10 mouse cellular contexts compared by ENCODE assay signal in the genomic region with DNA sequence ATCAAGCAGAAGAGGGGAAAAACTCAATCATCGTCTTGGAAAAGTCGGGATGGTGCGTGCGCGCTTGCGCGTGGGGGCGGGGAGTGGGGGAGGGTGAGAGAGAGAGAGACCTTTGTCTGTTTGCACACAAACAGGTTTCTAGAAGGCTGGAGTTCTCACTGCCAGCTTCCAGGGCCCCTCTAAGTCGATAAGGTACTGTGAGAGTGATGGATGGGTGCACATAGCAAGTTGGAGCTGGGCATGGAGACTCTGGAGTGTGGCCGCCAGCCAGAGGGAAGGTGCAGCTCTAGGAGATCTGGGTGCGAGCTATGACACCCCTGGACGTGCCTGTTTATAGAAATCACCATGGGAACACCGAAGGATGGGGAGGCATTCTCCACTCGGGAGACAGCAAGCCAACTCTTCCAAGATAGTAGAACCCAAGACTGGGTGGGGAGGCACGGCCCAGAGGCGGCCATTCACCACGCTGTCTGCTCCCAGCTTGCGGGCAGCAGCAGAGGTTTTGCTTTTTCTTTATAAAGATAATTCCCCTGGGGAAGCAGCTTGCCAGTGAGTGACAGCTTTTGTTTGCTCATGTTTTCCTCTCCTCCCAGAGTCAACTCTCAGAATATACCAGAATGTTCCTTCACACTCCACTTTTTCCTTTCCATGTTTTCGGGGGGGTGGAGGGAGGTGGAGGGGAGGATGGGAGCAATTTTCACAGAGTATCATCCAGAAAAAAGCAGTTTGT.
A peak's percentile ranks its signal among the peaks of the same experiment; 100 is the strongest.
DNase-seq lines count a peak whose midpoint lies in the region; ATAC-seq and TF ChIP-seq lines count a peak whose summit lies in the region.
"Had no signal": no experiment of that assay in that cellular context is flagged by ENCODE, and none has a peak within 500 bp of the region (broad histone marks: within the 10 kb centered on the region; RNA-seq: fewer than 3 reads in every experiment).

No protein-coding gene starts in this region.

- H3K9ac ChIP-seq in forebrain, postnatal 0 days, result no peak overlapping the region
- no peak overlapping the region for H3K9ac ChIP-seq in forebrain, embryonic 12.5 days
- no peak overlapping the region for H3K9ac ChIP-seq in midbrain, embryonic 14.5 days (replicated peaks; ENCODE audit: low read length)
- no peak overlapping the region for H3K9ac ChIP-seq in midbrain, embryonic 15.5 days
- H3K9ac ChIP-seq in hindbrain, postnatal 0 days (replicated peaks; ENCODE audit: low read length), result no peak overlapping the region
- H3K9ac ChIP-seq in stomach, embryonic 16.5 days (ENCODE audit: low read length), result peak overlapping the region; percentile 46; the same call in 1 of the 2 replicates

- no peak overlapping the region for H3K27ac ChIP-seq in forebrain, postnatal 0 days (ENCODE audit: low read depth, low read length)
- no peak overlapping the region for H3K27ac ChIP-seq in forebrain, embryonic 12.5 days
- H3K27ac ChIP-seq in midbrain, embryonic 14.5 days (replicated peaks; ENCODE audit: low read depth, low read length), result no peak overlapping the region
- no peak overlapping the region for H3K27ac ChIP-seq in midbrain, embryonic 15.5 days
- H3K27ac ChIP-seq in hindbrain, postnatal 0 days, result peak overlapping the region; percentile 26; the same call in 1 of the 2 replicates
- peak overlapping the region; percentile 74; the same call in 1 of the 2 replicates for H3K27ac ChIP-seq in stomach, embryonic 16.5 days (ENCODE audit: low read length)

- H3K4me1 ChIP-seq in forebrain, postnatal 0 days (ENCODE audit: insufficient read depth), result no peaks in the 10 kb centered on the region
- H3K4me1 ChIP-seq in forebrain, embryonic 12.5 days, result peaks cover 5% of the 10 kb centered on the region; the same call in 1 of the 2 replicates
- no peaks in the 10 kb centered on the region for H3K4me1 ChIP-seq in midbrain, embryonic 14.5 days (ENCODE audit: control insufficient read depth, insufficient read depth, low read length)
- no peaks in the 10 kb centered on the region; the same call in 1 of the 2 replicates for H3K4me1 ChIP-seq in midbrain, embryonic 15.5 days
- no peaks in the 10 kb centered on the region for H3K4me1 ChIP-seq in hindbrain, postnatal 0 days (ENCODE audit: insufficient read depth, low read length)
- H3K4me1 ChIP-seq in stomach, embryonic 16.5 days (ENCODE audit: control insufficient read depth, insufficient read depth, low read length), result peaks cover 43% of the 10 kb centered on the region

- H3K4me2 ChIP-seq in forebrain, postnatal 0 days (ENCODE audit: low read depth), result no peak overlapping the region
- H3K4me2 ChIP-seq in forebrain, embryonic 12.5 days, result no peak overlapping the region
- H3K4me2 ChIP-seq in midbrain, embryonic 14.5 days (ENCODE audit: low read length), result no peak overlapping the region
- H3K4me2 ChIP-seq in midbrain, embryonic 15.5 days, result no peak overlapping the region
- H3K4me2 ChIP-seq in hindbrain, postnatal 0 days (ENCODE audit: low read depth, low read length), result no peak overlapping the region
- H3K4me2 ChIP-seq in stomach, embryonic 16.5 days (ENCODE audit: low read depth, low read length), result peak overlapping the region; percentile 27

- H3K4me3 ChIP-seq in forebrain, postnatal 0 days (ENCODE audit: low read depth, low read length), result no peak overlapping the region
- H3K4me3 ChIP-seq in forebrain, embryonic 12.5 days (replicated peaks), result no peak overlapping the region
- H3K4me3 ChIP-seq in midbrain, embryonic 14.5 days (replicated peaks; ENCODE audit: low read depth, low read length), result no peak overlapping the region
- no peak overlapping the region for H3K4me3 ChIP-seq in midbrain, embryonic 15.5 days
- H3K4me3 ChIP-seq in hindbrain, postnatal 0 days (ENCODE audit: low read length), result no peak overlapping the region
- H3K4me3 ChIP-seq in stomach, embryonic 16.5 days (replicated peaks; ENCODE audit: low read length), result no peak overlapping the region

- DNase-seq in forebrain, postnatal 0 days, result peak; percentile 36
- peak; percentile 44 for DNase-seq in midbrain, embryonic 14.5 days
- DNase-seq in hindbrain, postnatal 0 days (ENCODE audit: low spot score), result no peak
- no peak for DNase-seq in natural killer cell, adult 2 months (ENCODE audit: low spot score in 2 of 2)
- DNase-seq in adrenal gland, postnatal 14 days, result no peak
- DNase-seq: cerebellum, postnatal 14 days; gastrocnemius, postnatal 10 days had no signal

- ATAC-seq in forebrain, postnatal 0 days, result peak; percentile 29; the same call in 1 of the 2 replicates
- no peak for ATAC-seq in forebrain, embryonic 12.5 days (ENCODE audit: low FRiP score)
- no peak for ATAC-seq in midbrain, embryonic 14.5 days (ENCODE audit: low FRiP score, low TSS enrichment)
- no peak for ATAC-seq in midbrain, embryonic 15.5 days (replicated peaks)
- ATAC-seq in hindbrain, postnatal 0 days, result no peak
- peak; percentile 61; the same call in 1 of the 2 replicates for ATAC-seq in stomach, embryonic 16.5 days (ENCODE audit: insufficient read depth, low FRiP score)

- no peak for TF ChIP-seq CTCF in forebrain, postnatal 0 days (IDR thresholded peaks at IDR 0.05; ENCODE audit: low read depth)
- TF ChIP-seq CTCF in hindbrain, postnatal 0 days (IDR thresholded peaks at IDR 0.05; ENCODE audit: low read depth), result no peak

- H3K9me3 ChIP-seq in forebrain, postnatal 0 days (ENCODE audit: low read length), result no peaks in the 10 kb centered on the region
- no peaks in the 10 kb centered on the region for H3K9me3 ChIP-seq in forebrain, embryonic 12.5 days
- no peaks in the 10 kb centered on the region for H3K9me3 ChIP-seq in midbrain, embryonic 14.5 days (ENCODE audit: control insufficient read depth, low read length)
- H3K9me3 ChIP-seq in midbrain, embryonic 15.5 days, result no peaks in the 10 kb centered on the region
- H3K9me3 ChIP-seq in hindbrain, postnatal 0 days (ENCODE audit: low read length), result no peaks in the 10 kb centered on the region
- no peaks in the 10 kb centered on the region for H3K9me3 ChIP-seq in stomach, embryonic 16.5 days (replicated peaks; ENCODE audit: control insufficient read depth, low read length)

- no peaks in the 10 kb centered on the region for H3K27me3 ChIP-seq in forebrain, postnatal 0 days (ENCODE audit: insufficient read depth, low read length)
- H3K27me3 ChIP-seq in forebrain, embryonic 12.5 days, result no peaks in the 10 kb centered on the region
- no peaks in the 10 kb centered on the region for H3K27me3 ChIP-seq in midbrain, embryonic 14.5 days (ENCODE audit: control insufficient read depth, insufficient read depth, low read length)
- no peaks in the 10 kb centered on the region for H3K27me3 ChIP-seq in midbrain, embryonic 15.5 days (replicated peaks)
- no peaks in the 10 kb centered on the region; the same call in 1 of the 2 replicates for H3K27me3 ChIP-seq in hindbrain, postnatal 0 days (ENCODE audit: insufficient read depth, low read length)
- H3K27me3 ChIP-seq in stomach, embryonic 16.5 days (ENCODE audit: control insufficient read depth, insufficient read depth, low read length), result no peaks in the 10 kb centered on the region

- no peaks in the 10 kb centered on the region for H3K36me3 ChIP-seq in forebrain, postnatal 0 days (ENCODE audit: insufficient read depth)
- no peaks in the 10 kb centered on the region for H3K36me3 ChIP-seq in forebrain, embryonic 12.5 days (replicated peaks)
- no peaks in the 10 kb centered on the region for H3K36me3 ChIP-seq in midbrain, embryonic 14.5 days (ENCODE audit: control insufficient read depth, insufficient read depth, low read length)
- H3K36me3 ChIP-seq in midbrain, embryonic 15.5 days (replicated peaks), result no peaks in the 10 kb centered on the region
- no peaks in the 10 kb centered on the region for H3K36me3 ChIP-seq in hindbrain, postnatal 0 days (ENCODE audit: insufficient read depth, low read length)
- H3K36me3 ChIP-seq in stomach, embryonic 16.5 days (ENCODE audit: control insufficient read depth, insufficient read depth, low read length), result no peaks in the 10 kb centered on the region

- WGBS in forebrain, postnatal 0 days, result 74% methylated on average over 19 of the region's 19 CpGs
- WGBS in forebrain, embryonic 12.5 days, result 84% methylated on average over 19 of the region's 19 CpGs
- 71% methylated on average over 19 of the region's 19 CpGs for WGBS in midbrain, embryonic 14.5 days
- 78% methylated on average over 19 of the region's 19 CpGs for WGBS in midbrain, embryonic 15.5 days
- WGBS in hindbrain, postnatal 0 days, result 64% methylated on average over 19 of the region's 19 CpGs
- 42% methylated on average over 19 of the region's 19 CpGs for WGBS in stomach, embryonic 16.5 days

Comparison
In these comparisons a context has a peak if more than half of its experiments do, and no peak if none do; other contexts are left out.
1. ATAC-seq: peak in forebrain, postnatal 0 days (single experiment) and stomach, embryonic 16.5 days (single experiment); none in forebrain, embryonic 12.5 days (single experiment), midbrain, embryonic 14.5 days (single experiment), midbrain, embryonic 15.5 days (single experiment) and hindbrain, postnatal 0 days (single experiment).
2. DNase-seq: peak in forebrain, postnatal 0 days (single experiment) and midbrain, embryonic 14.5 days (single experiment); none in hindbrain, postnatal 0 days (single experiment), natural killer cell, adult 2 months (0 of 2) and adrenal gland, postnatal 14 days (single experiment).
3. H3K27ac ChIP-seq: peak in hindbrain, postnatal 0 days (single experiment) and stomach, embryonic 16.5 days (single experiment); none in forebrain, postnatal 0 days (single experiment), forebrain, embryonic 12.5 days (single experiment), midbrain, embryonic 14.5 days (single experiment) and midbrain, embryonic 15.5 days (single experiment).